Mouse (Mus musculus) embryonic facial prominence, embryonic 13.5 days (tissue): ENCODE data around the gene Glycam1. TPM values are rescaled to one million over a fixed set of nuclear protein-coding genes. Genes with fewer than 3 reads are reported as not detected.

Experiments
- ATAC-seq: fragments of 200-750 bp; cut with Nextera tagmentation; 2 replicates; pipeline ENCODE4 v1.8.0; 2017; ENCODE audit warnings: low read depth; ENCODE audit not compliant: insufficient number of reproducible peaks, insufficient read depth, low FRiP score, low TSS enrichment
- H3K27ac ChIP-seq: fragments of 300-500 bp; sonication (generic); 2 replicates; pipeline ENCODE4 v1.5.1; 2015; ENCODE audit warnings: moderate library complexity, mild to moderate bottlenecking, inconsistent platforms
- H3K27me3 ChIP-seq: fragments of 300-500 bp; sonication (generic); 2 replicates; pipeline ENCODE4 v1.6.1; 2015; ENCODE audit warnings: mild to moderate bottlenecking, inconsistent platforms
- H3K36me3 ChIP-seq: fragments of 300-500 bp; sonication (generic); 2 replicates; pipeline ENCODE4 v1.6.1; 2015; ENCODE audit warnings: mild to moderate bottlenecking, inconsistent platforms
- H3K4me1 ChIP-seq: fragments of 300-500 bp; sonication (generic); 2 replicates; pipeline ENCODE4 v1.6.1; 2015; ENCODE audit warnings: inconsistent platforms
- H3K4me2 ChIP-seq: fragments of 300-500 bp; sonication (generic); 2 replicates; pipeline ENCODE4 v1.6.1; 2015; ENCODE audit warnings: moderate library complexity, mild to moderate bottlenecking, inconsistent platforms
- H3K4me3 ChIP-seq: fragments of 300-500 bp; sonication (generic); 2 replicates; pipeline ENCODE4 v1.5.1; 2015; ENCODE audit warnings: mild to moderate bottlenecking, inconsistent platforms
- H3K9ac ChIP-seq: fragments of 300-500 bp; sonication (generic); 2 replicates; pipeline ENCODE4 v1.6.1; 2015; ENCODE audit warnings: mild to moderate bottlenecking, inconsistent platforms
- H3K9me3 ChIP-seq: fragments of 300-500 bp; sonication (generic); 2 replicates; pipeline ENCODE4 v1.6.1; 2016; ENCODE audit warnings: inconsistent platforms
- WGBS: fragments of 180-500 bp; shearing (Covaris S2); methylation state at CpG from one replicate; pipeline ENCODE4 v1.1.7; 2015; ENCODE audit warnings: mixed read lengths; 5-methylcytosine and 5-hydroxymethylcytosine counted together
- polyA plus RNA-seq: library from polyadenylated mRNA; unstranded; fragments of >200 nt; fragmentation: Nextera tagmentation; extraction: Ambion mirVana; gene quantifications from 2 replicates; pipeline ENCODE4 v1.2.1, GENCODE M21; 2015

Glycam1 gene
- polyA plus RNA-seq, 1 experiment from 2014 or later = not detected

GRCm38 (mm10) chr15:103518600-103519385, 46.1 kb downstream of the Glycam1 start:
- H3K27ac ChIP-seq = peak overlapping the region; percentile 72

GRCm38 (mm10) chr15:103514914-103515313, 50.0 kb downstream of the Glycam1 start:
- Histone ChIP-seq H3K4me1 (peaks cover 31% of the 10 kb centered on the region), H3K4me3 (peak overlapping the region; percentile 43)
- ATAC-seq = no peak

More at GRCm38 (mm10) chr15:103518600-103519385, 46.1 kb downstream of the Glycam1 start:
- no peak overlapping the region for H3K4me3 ChIP-seq
- 9% methylated on average over 5 of the region's 5 CpGs for WGBS
- H3K4me1 ChIP-seq = peaks cover 32% of the 10 kb centered on the region
- peaks cover 5% of the 10 kb centered on the region; the same call in 1 of the 2 replicates for H3K36me3 ChIP-seq
- no peak overlapping the region for H3K9ac ChIP-seq
- H3K4me2 ChIP-seq = no peak overlapping the region
- no peak for ATAC-seq
- no peaks in the 10 kb centered on the region for H3K9me3 ChIP-seq
- H3K27me3 ChIP-seq = no peaks in the 10 kb centered on the region

GRCm38 (mm10) chr15:103514119-103514518, 50.8 kb downstream of the Glycam1 start:
- Histone ChIP-seq H3K4me1 (peaks cover 24% of the 10 kb centered on the region), H3K9ac (peak overlapping the region; percentile 64), H3K4me2 (peak overlapping the region; percentile 64), H3K36me3 (no peaks in the 10 kb centered on the region), H3K27me3 (peaks cover 10% of the 10 kb centered on the region; the same call in 1 of the 2 replicates), H3K4me3 (peak overlapping the region; percentile 43), H3K27ac (peak overlapping the region; percentile 60), H3K9me3 (no peaks in the 10 kb centered on the region)
- 3% methylated on average over 10 of the region's 10 CpGs for WGBS
- peak; percentile 86 for ATAC-seq

More at GRCm38 (mm10) chr15:103514914-103515313, 50.0 kb downstream of the Glycam1 start:
- H3K27ac ChIP-seq = no peak overlapping the region
- no peaks in the 10 kb centered on the region for H3K36me3 ChIP-seq
- H3K9ac ChIP-seq = peak overlapping the region; percentile 40; the same call in 1 of the 2 replicates
- no peaks in the 10 kb centered on the region for H3K9me3 ChIP-seq
- H3K27me3 ChIP-seq = peaks cover 10% of the 10 kb centered on the region; the same call in 1 of the 2 replicates
- WGBS = 31% methylated on average over 3 of the region's 3 CpGs
- H3K4me2 ChIP-seq = peak overlapping the region; percentile 64

GRCm38 (mm10) chr15:103513621-103514031, 51.3 kb downstream of the Glycam1 start:
- WGBS = 11% methylated on average over 7 of the region's 7 CpGs
- Histone ChIP-seq H3K4me2 (peak overlapping the region; percentile 64), H3K36me3 (no peaks in the 10 kb centered on the region), H3K4me3 (peak overlapping the region; percentile 43), H3K9ac (no peak overlapping the region), H3K27ac (no peak overlapping the region), H3K4me1 (peaks cover 19% of the 10 kb centered on the region), H3K27me3 (peaks cover 10% of the 10 kb centered on the region; the same call in 1 of the 2 replicates), H3K9me3 (no peaks in the 10 kb centered on the region)
- ATAC-seq = no peak

Other genes starting within 250 kb of the Glycam1 start
- gene Zfp385a, start 225.0 kb downstream of the Glycam1 start, polyA plus RNA-seq = 10.9 and 12.2 TPM in 2 replicates
- gene Itga5, start 198.3 kb downstream of the Glycam1 start, polyA plus RNA-seq = 41.2 and 41.5 TPM in 2 replicates
- not detected in 2 replicates for gene Gtsf1, start 134.6 kb downstream of the Glycam1 start, polyA plus RNA-seq
- gene Gtsf2, start 116.6 kb downstream of the Glycam1 start, polyA plus RNA-seq = not detected in 2 replicates
- 2.4 and 2.8 TPM in 2 replicates for gene Nckap1l, start 111.3 kb downstream of the Glycam1 start, polyA plus RNA-seq
- 7.1 and 8.8 TPM in 2 replicates for gene Pde1b, start 62.0 kb downstream of the Glycam1 start, polyA plus RNA-seq
- 12.6 and 16.9 TPM in 2 replicates for gene Ppp1r1a, start 27.1 kb downstream of the Glycam1 start, polyA plus RNA-seq
- not detected in 2 replicates for gene Mucl1, start 190.4 kb upstream of the Glycam1 start, polyA plus RNA-seq